Mouse (Mus musculus) ovary, adult 10 weeks (tissue): ENCODE results near the gene Vpreb1. TPM values are rescaled to one million over a fixed set of nuclear protein-coding genes. Genes with fewer than 3 reads are reported as not detected.

Source experiments
- polyA plus RNA-seq: library from polyadenylated mRNA; stranded (reverse); fragments of 350-450 nt; fragmentation: Illumina TruSeq; extraction: RNeasy Lipid Tissue Mini Kit (QIAGEN cat#74804); gene quantifications from one replicate; pipeline ENCODE4 v1.2.3, GENCODE M21; 2014

The Vpreb1 gene
- polyA plus RNA-seq: not detected

DNA sequence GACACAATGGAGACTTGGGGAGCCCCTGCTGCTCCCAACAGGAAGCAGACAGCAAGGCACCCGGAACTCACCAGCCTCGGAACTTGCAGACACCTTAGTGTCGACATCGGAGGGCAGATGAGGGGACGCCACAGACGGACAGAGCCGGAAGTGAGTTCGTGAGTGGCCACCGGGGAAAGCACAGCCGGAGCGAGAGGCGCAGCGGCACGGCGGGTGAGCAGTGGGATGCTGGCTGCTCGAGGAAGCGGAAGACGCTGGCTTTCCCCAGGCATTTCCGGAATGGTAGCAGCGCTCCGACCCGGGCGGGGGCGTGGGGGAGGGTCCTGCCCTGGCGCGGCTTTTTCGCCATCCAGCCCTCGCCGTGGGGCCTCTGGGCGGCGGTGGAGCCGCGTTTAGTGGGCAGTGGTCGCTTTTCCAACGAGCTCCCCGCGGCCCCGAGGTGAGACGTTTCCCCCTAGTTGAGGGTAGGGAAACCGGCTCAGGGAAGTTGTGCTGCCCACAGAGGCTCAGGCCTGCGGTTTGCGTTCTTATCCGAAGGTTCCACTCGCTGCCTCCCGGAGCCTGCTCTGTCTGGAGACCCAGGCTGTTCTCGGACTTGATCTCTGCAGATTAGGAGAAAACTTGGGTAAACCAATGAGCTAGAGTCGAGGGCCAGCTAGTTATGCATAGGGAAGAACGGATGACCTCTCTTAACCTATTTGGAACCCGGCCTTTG lies at the start of gene Vpreb1, which contains the start of gene Top3b:
Vpreb1 (minus strand) TSS at position 227 of the 715 bp plus-strand sequence.
Top3b (plus strand) TSS at position 120 of the 715 bp plus-strand sequence.

DNA sequence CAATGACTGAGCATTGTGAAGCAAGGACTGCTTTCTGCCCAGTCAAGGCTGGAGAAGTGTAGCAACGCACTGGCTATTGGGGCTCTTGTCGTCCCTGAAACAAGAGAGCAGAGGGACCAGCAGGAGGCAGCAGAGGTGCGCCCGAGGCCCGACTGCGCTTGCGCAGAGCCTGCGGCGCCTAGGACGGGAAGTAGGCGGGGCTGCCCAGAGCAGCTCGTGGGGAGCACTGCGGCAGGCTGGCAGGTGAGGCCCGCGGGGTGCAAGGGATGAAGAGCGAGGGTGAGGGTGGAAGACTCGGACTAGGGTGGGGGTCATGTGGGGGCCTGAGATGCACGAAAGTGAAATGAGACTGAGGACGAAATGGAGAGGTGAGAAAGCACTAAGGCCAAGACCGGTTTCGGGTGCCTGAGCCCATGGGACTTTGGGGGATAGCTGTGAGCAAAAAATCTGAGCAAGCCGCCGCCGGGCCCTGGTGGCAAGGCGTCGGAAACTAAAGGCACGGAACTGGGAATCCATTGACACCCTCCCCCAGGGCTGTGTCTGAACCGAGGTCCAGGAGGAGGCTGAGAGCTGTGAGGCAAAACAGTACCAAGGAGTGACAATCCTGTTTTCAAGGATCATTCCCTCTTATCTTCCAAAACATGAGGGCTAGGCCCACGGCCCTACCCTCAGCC lies 25.9 kb upstream of the Vpreb1 start, which contains the start of gene Ppm1f:
Ppm1f (plus strand) TSS at position 88 of the 674 bp plus-strand sequence.

DNA sequence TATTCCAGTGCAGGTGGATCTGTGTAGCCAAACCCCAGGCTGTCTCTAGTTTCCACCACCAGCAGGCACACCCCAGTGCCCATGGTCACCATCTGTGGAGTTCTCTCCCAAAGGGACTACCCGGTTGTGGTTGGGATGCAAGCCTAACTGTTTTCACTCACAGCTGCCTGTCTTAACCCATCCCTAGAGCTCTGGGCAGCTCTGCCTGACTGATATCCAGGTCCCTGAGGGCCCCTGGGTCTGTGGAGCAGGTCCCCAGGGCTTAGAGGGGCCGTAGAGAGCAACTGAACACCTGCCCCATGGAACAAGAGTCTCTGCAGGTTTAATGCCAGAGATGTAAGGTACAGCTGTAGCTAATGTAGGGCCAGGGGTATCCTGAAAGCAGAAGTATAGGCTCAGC lies 6.7 kb downstream of the Vpreb1 start, which contains the start of gene Igll1:
Igll1 (minus strand) TSS at position 8 of the 400 bp plus-strand sequence.

DNA sequence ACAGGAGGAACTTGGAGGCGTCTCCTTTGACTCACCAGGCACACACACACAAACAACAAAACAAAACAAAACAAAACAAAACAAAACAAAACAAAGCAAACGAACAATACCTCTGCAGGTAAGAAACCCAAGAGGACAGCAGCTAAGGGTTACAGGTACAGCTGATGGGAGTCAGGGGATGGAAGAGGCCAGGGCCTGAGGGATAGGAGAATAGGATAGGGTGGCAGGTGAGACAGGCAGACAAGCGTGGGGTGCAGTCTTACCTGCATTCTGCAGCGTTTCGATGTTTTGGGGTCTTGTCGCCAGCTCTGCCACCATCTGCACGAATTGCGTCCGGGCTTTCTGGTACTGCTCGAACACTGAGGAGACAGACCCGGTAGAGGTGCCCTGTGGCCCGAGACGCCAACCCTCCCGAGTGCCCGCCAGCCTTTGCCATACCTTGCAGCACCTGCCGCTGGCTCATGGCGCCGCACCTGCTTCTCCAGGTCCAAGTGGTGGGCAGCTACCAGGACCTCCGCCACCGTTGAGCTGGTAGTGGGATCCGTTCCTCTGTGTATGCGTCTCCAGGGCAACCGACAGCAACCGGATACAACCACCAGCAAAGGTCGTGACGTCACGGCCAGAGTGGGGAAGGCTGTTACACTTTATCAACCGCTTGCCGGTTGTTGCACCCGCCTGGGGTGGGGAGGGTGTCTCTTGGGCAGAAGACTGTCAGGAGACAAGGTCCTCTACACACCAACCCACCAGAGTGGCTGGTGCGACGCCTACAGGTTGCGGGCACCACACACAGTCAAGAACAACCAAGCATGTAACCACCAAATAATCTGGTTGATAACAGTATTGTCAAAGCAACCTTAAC lies 41.7 kb downstream of the Vpreb1 start, which contains the start of gene Spag6l:
Spag6l (minus strand) TSS at position 700 of the 859 bp plus-strand sequence.

Other genes starting within 250 kb of the Vpreb1 start
- not detected for gene Olfr19, start 194.4 kb downstream of the Vpreb1 start, polyA plus RNA-seq
- 9.4 TPM for gene Spag6l, start 41.4 kb downstream of the Vpreb1 start, polyA plus RNA-seq
- not detected for gene Igll1, start 6.9 kb downstream of the Vpreb1 start, polyA plus RNA-seq
- gene Top3b, start 107 bp downstream of the Vpreb1 start, polyA plus RNA-seq: 17.3 TPM
- 10.1 TPM for gene Ppm1f, start 25.6 kb upstream of the Vpreb1 start, polyA plus RNA-seq
- gene Mapk1, start 112.5 kb upstream of the Vpreb1 start, polyA plus RNA-seq: 327 TPM
- 8.2 TPM for gene Ypel1, start 198.9 kb upstream of the Vpreb1 start, polyA plus RNA-seq
- 169 TPM for gene Ppil2, start 240.4 kb upstream of the Vpreb1 start, polyA plus RNA-seq